Mouse (Mus musculus) CH12.LX (cell line): ENCODE measurements around the gene Myo16. TPM values are rescaled to one million over a fixed set of nuclear protein-coding genes. Genes with fewer than 3 reads are reported as not detected.

Experiments
- DNase-seq: peaks from one replicate; pipeline ENCODE4 v3.0.0-alpha.2; 2013; ENCODE audit errors: extremely low read depth
- H3K27ac ChIP-seq: 2 replicates; pipeline ENCODE4 v1.5.1; 2012; ENCODE audit warnings: low read depth, mild to moderate bottlenecking, control low read depth, moderate library complexity; ENCODE audit not compliant: insufficient read depth
- H3K27me3 ChIP-seq: replicated peaks from 2 replicates; pipeline ENCODE3; 2012; ENCODE audit warnings: inconsistent platforms
- H3K36me3 ChIP-seq, 2 experiments: replicated peaks in 1 of 2; 2 replicates each; pipeline versions ENCODE3 to v1.6.1; 2012; ENCODE audit warnings: inconsistent platforms in 1 of 2, low read length in 1 of 2, mild to moderate bottlenecking in 1 of 2, mixed read lengths in 1 of 2, moderate library complexity in 1 of 2; ENCODE audit not compliant: control insufficient read depth in 1 of 2, insufficient read depth in 1 of 2
- H3K4me1 ChIP-seq, 2 experiments: 2 replicates each; pipeline ENCODE4 v1.6.1; 2012; ENCODE audit warnings: inconsistent platforms in 1 of 2, moderate library complexity in 1 of 2; ENCODE audit not compliant: insufficient read depth in 2 of 2, control insufficient read depth in 1 of 2
- H3K4me2 ChIP-seq: 2 replicates; pipeline ENCODE4 v1.6.1; 2012; ENCODE audit warnings: low read depth, mild to moderate bottlenecking, control low read depth; ENCODE audit not compliant: poor library complexity, insufficient read depth, severe bottlenecking
- H3K4me3 ChIP-seq, 3 experiments: fragments of 150-350 bp in 1 of 3; sonication (generic) in 1 of 3; replicated peaks in 1 of 3; 2 replicates each; pipeline versions ENCODE3 to v1.5.1; 2011 to 2012; ENCODE audit warnings: low read depth in 2 of 3, low read length in 2 of 3, mild to moderate bottlenecking in 2 of 3, moderate library complexity in 2 of 3, control low read depth in 1 of 3, improper control_type of control experiment in 1 of 3, inconsistent platforms in 1 of 3, mixed read lengths in 1 of 3; ENCODE audit not compliant: poor library complexity in 1 of 3
- H3K79me2 ChIP-seq: replicated peaks from 2 replicates; pipeline ENCODE4 v1.6.1; 2012; ENCODE audit warnings: mild to moderate bottlenecking, moderate library complexity; ENCODE audit not compliant: control insufficient read depth, poor library complexity, insufficient read depth, severe bottlenecking; ENCODE audit errors: extremely low read depth
- H3K9ac ChIP-seq: 2 replicates; pipeline ENCODE4 v1.6.1; 2012; ENCODE audit warnings: low read depth, mild to moderate bottlenecking, control low read depth, moderate library complexity; ENCODE audit not compliant: insufficient read depth
- H3K9me3 ChIP-seq: replicated peaks from 2 replicates; pipeline ENCODE3; 2012; ENCODE audit warnings: low read length, inconsistent platforms, mixed read lengths
- CHD2 ChIP-seq: IDR thresholded peaks from 2 replicates; pipeline ENCODE4 v1.6.1; 2011; ENCODE audit warnings: low read length, improper control_type of control experiment
- CTCF ChIP-seq, 2 experiments: IDR thresholded peaks in 1 of 2; conservative IDR thresholded peaks in 1 of 2; 2 replicates each; pipeline ENCODE4 v1.5.1; 2011 to 2012; ENCODE audit warnings: low read depth in 2 of 2, low read length in 2 of 2, improper control_type of control experiment in 1 of 2, inconsistent platforms in 1 of 2, mild to moderate bottlenecking in 1 of 2, moderate library complexity in 1 of 2
- E2F4 ChIP-seq: IDR thresholded peaks from 2 replicates; pipeline ENCODE4 v1.6.1; 2011; ENCODE audit warnings: low read depth, low read length, improper control_type of control experiment; ENCODE audit not compliant: insufficient replicate concordance
- ELF1 ChIP-seq: IDR thresholded peaks from 2 replicates; pipeline ENCODE4 v1.6.1; 2014; ENCODE audit warnings: low read depth, mild to moderate bottlenecking, inconsistent platforms, low read length, improper control_type of control experiment
- ETS1 ChIP-seq: conservative IDR thresholded peaks from 2 replicates; pipeline ENCODE4 v1.6.1; 2012; ENCODE audit warnings: low read depth, mild to moderate bottlenecking, inconsistent platforms, low read length, improper control_type of control experiment, moderate library complexity
- HCFC1 ChIP-seq: IDR thresholded peaks from 2 replicates; pipeline ENCODE4 v1.6.1; 2012; ENCODE audit warnings: low read depth, mild to moderate bottlenecking, inconsistent platforms, low read length, improper control_type of control experiment
- IRF4 ChIP-seq: IDR thresholded peaks from 2 replicates; pipeline ENCODE4 v1.6.1; 2014; ENCODE audit warnings: low read depth, mild to moderate bottlenecking, inconsistent platforms, low read length, improper control_type of control experiment
- KAT2A ChIP-seq: IDR thresholded peaks from 2 replicates; pipeline ENCODE4 v1.6.1; 2012; ENCODE audit warnings: low read length, improper control_type of control experiment, inconsistent platforms; ENCODE audit not compliant: insufficient replicate concordance
- MAFK ChIP-seq: IDR thresholded peaks from 2 replicates; pipeline ENCODE4 v1.6.1; 2011; ENCODE audit warnings: low read length, improper control_type of control experiment; ENCODE audit not compliant: insufficient replicate concordance
- MAZ ChIP-seq: IDR thresholded peaks from 2 replicates; pipeline ENCODE4 v1.6.1; 2012; ENCODE audit warnings: low read depth, mild to moderate bottlenecking, inconsistent platforms, low read length, improper control_type of control experiment, moderate library complexity
- MXI1 ChIP-seq: IDR thresholded peaks from 2 replicates; pipeline ENCODE4 v1.6.1; 2011; ENCODE audit warnings: mild to moderate bottlenecking, low read depth, low read length, improper control_type of control experiment
- MYC ChIP-seq: IDR thresholded peaks from 2 replicates; pipeline ENCODE4 v1.6.1; 2011; ENCODE audit warnings: low read depth, mild to moderate bottlenecking, improper control_type of control experiment, low read length
- NRF1 ChIP-seq: IDR thresholded peaks from 2 replicates; pipeline ENCODE4 v1.6.1; 2014; ENCODE audit warnings: low read depth, mild to moderate bottlenecking, inconsistent platforms, low read length, improper control_type of control experiment, moderate library complexity
- PAX5 ChIP-seq: IDR thresholded peaks from 2 replicates; pipeline ENCODE4 v1.6.1; 2012; ENCODE audit warnings: low read length, inconsistent platforms, mixed read lengths
- POLR2A ChIP-seq: IDR thresholded peaks from 2 replicates; pipeline ENCODE4 v1.6.1; 2011; ENCODE audit warnings: low read depth, mild to moderate bottlenecking, improper control_type of control experiment, low read length
- POLR2AphosphoS2 ChIP-seq: IDR thresholded peaks from 2 replicates; pipeline ENCODE4 v1.6.1; 2011; ENCODE audit warnings: low read depth, low read length, improper control_type of control experiment
- RCOR1 ChIP-seq: conservative IDR thresholded peaks from 2 replicates; pipeline ENCODE4 v1.6.1; 2012; ENCODE audit warnings: low read depth, mild to moderate bottlenecking, inconsistent platforms, low read length, improper control_type of control experiment
- SIN3A ChIP-seq: IDR thresholded peaks from 2 replicates; pipeline ENCODE4 v1.6.1; 2012; ENCODE audit warnings: low read length, improper control_type of control experiment, inconsistent platforms
- SMC3 ChIP-seq: IDR thresholded peaks from 2 replicates; pipeline ENCODE4 v1.6.1; 2011; ENCODE audit warnings: low read depth, low read length, improper control_type of control experiment
- TBP ChIP-seq: conservative IDR thresholded peaks from 2 replicates; pipeline ENCODE4 v1.6.1; 2011; ENCODE audit warnings: low read depth, low read length, improper control_type of control experiment
- ZC3H11A ChIP-seq: IDR thresholded peaks from 2 replicates; pipeline ENCODE4 v1.6.1; 2012; ENCODE audit warnings: low read depth, mild to moderate bottlenecking, inconsistent platforms, low read length, improper control_type of control experiment
- ZKSCAN1 ChIP-seq: IDR thresholded peaks from 2 replicates; pipeline ENCODE4 v1.6.1; 2012; ENCODE audit warnings: low read depth, inconsistent platforms, low read length, improper control_type of control experiment, borderline replicate concordance
- ZMIZ1 ChIP-seq: IDR thresholded peaks from 2 replicates; pipeline ENCODE4 v1.6.1; 2012; ENCODE audit warnings: low read depth, mild to moderate bottlenecking, inconsistent platforms, low read length, improper control_type of control experiment
- dilution Hi-C: fragments of 300-500 bp; cut with MboI; formaldehyde crosslinking; loops from 2 replicates; pipeline ENCODE4 v1.14.3; 2020; ENCODE audit warnings: low sequenced_read_pairs; ENCODE audit not compliant: extremely low pct_unique_long_range_greater_than_20kb, extremely low pct_ligation_motif_present
- in situ Hi-C: fragments of 300-500 bp; cut with MboI; formaldehyde crosslinking; loops from 3 replicates; pipeline ENCODE4 v1.14.3; 2019; ENCODE audit warnings: low sequenced_read_pairs, low pct_ligation_motif_present, low pct_unique_long_range_greater_than_20kb, mixed read lengths
- polyA plus RNA-seq: library from polyadenylated mRNA; unstranded; fragments of >175 nt; gene quantifications from 2 replicates; pipeline ENCODE4 v1.2.1, GENCODE M21; 2012; ENCODE audit warnings: low read depth; ENCODE audit not compliant: insufficient read length
- total RNA-seq, 2 experiments: library from RNA; depleted of rRNA; stranded (reverse); fragments of 300-350 nt in 1 of 2; fragments of >200 nt in 1 of 2; gene quantifications; 2 replicates each; pipeline ENCODE4 v1.2.3; 2012 to 2014

Gene Myo16
- total and polyA plus RNA-seq, 3 experiments = not detected

- H3K36me3 ChIP-seq = no peaks in the 10 kb centered on the region
- no peaks in the 10 kb centered on the region for H3K27me3 ChIP-seq
- no peaks in the 10 kb centered on the region for H3K79me2 ChIP-seq
- in situ Hi-C loops = no loop called here
- no peaks in the 10 kb centered on the region for H3K4me1 ChIP-seq
- no peak overlapping the region for H3K4me3 ChIP-seq
- TF ChIP-seq KAT2A (no peak), ETS1 (no peak), HCFC1 (no peak), IRF4 (no peak), SMC3 (no peak), PAX5 (no peak), CTCF (conservative IDR thresholded peaks at IDR 0.05 in 1 of 2, IDR thresholded peaks at IDR 0.05 in 1 of 2; ENCODE audit: low read depth in 2 of 2, low read length in 2 of 2) (no peak), MYC (no peak), MAZ (no peak), ELF1 (no peak), NRF1 (no peak), MAFK (no peak), POLR2AphosphoS2 (no peak), POLR2A (no peak)
- dilution Hi-C loops = no loop called here
- no peak overlapping the region for H3K9ac ChIP-seq
- no peak for DNase-seq
- H3K27ac ChIP-seq = no peak overlapping the region
- no peak overlapping the region for H3K4me2 ChIP-seq
- peaks cover 2% of the 10 kb centered on the region for H3K9me3 ChIP-seq
Measured at GRCm38 (mm10) chr8:10125684-10126083, 28.0 kb upstream of the Myo16 start.

DNA sequence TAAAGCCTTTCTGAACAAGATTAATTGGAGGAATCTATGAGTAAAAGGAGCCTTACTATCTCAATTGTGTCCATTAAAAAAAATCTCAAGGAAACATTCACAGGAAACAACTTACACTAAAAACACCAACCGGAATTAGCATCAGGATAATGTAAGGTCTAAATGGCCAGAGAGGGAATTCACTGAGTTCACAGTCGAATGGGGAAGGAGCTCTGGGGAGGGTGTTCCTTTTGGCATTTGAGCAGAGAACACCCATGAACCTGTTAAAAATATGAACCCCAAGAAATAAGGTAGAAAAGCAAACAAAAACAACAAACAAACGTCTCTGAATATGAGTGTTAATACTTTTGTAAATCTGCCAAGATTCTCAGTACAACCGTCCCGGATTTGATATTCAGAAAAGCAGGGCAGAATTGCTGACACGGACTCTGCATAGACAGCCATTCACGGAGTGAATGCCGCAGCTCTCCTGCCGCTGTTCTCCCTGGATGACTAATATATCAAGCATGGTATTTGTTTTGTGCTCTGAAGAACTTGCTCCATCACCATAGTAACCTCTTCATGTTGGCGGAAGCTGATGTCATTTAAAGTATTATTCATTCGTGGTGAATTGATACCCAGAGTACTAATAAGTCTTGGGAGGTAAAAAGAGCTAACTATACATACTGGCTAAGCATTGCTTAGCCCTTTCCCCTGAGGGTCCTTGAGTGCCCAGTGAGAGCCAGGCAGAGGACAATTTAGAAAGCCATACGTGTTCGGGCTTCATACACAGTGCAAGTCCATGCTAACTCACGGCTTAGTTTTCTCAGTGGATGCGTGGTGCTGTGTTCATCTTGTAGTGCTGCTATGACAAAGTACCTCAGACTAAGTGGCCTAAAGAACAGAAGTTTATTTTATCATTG lies 22.9 kb upstream of the Myo16 start:
- Histone ChIP-seq H3K27me3 (no peaks in the 10 kb centered on the region), H3K36me3 (no peaks in the 10 kb centered on the region), H3K9me3 (no peaks in the 10 kb centered on the region), H3K4me3 (no peak overlapping the region), H3K4me1 (no peaks in the 10 kb centered on the region), H3K79me2 (no peaks in the 10 kb centered on the region), H3K9ac (no peak overlapping the region), H3K4me2 (no peak overlapping the region), H3K27ac (no peak overlapping the region)
- DNase-seq = no peak
- in situ Hi-C loops = no loop called here
- TF ChIP-seq MYC = no peak
- no peak for TF ChIP-seq RCOR1
- no peak for TF ChIP-seq ZKSCAN1
- TF ChIP-seq ETS1 = no peak
- TF ChIP-seq POLR2A = no peak
- no peak for TF ChIP-seq ZMIZ1
- no peak for TF ChIP-seq ELF1
- TF ChIP-seq NRF1 = no peak
- TF ChIP-seq SIN3A = no peak
- no peak for TF ChIP-seq CHD2
- no peak for TF ChIP-seq MAZ
- no peak for TF ChIP-seq MXI1
- TF ChIP-seq HCFC1 = no peak
- no peak for TF ChIP-seq E2F4
- no peak for TF ChIP-seq CTCF (conservative IDR thresholded peaks at IDR 0.05 in 1 of 2, IDR thresholded peaks at IDR 0.05 in 1 of 2; ENCODE audit: low read depth in 2 of 2, low read length in 2 of 2)
- no peak for TF ChIP-seq TBP
- TF ChIP-seq ZC3H11A = no peak
- no peak for TF ChIP-seq IRF4
- dilution Hi-C loops = no loop called here
